Mouse (Mus musculus) embryonic fibroblast, embryonic 13.5 days (primary cell): ENCODE data around the gene Gnptab.

Experiments used
- CTCF ChIP-seq: IDR thresholded peaks from 2 replicates; pipeline ENCODE4 v1.5.1; 2011; ENCODE audit warnings: mild to moderate bottlenecking, control low read depth, low read length, moderate library complexity, borderline replicate concordance; ENCODE audit not compliant: insufficient read depth
- POLR2A ChIP-seq: IDR thresholded peaks from 2 replicates; pipeline ENCODE4 v1.6.1; 2011; ENCODE audit warnings: low read depth, mild to moderate bottlenecking, control low read depth, low read length, moderate library complexity

DNA sequence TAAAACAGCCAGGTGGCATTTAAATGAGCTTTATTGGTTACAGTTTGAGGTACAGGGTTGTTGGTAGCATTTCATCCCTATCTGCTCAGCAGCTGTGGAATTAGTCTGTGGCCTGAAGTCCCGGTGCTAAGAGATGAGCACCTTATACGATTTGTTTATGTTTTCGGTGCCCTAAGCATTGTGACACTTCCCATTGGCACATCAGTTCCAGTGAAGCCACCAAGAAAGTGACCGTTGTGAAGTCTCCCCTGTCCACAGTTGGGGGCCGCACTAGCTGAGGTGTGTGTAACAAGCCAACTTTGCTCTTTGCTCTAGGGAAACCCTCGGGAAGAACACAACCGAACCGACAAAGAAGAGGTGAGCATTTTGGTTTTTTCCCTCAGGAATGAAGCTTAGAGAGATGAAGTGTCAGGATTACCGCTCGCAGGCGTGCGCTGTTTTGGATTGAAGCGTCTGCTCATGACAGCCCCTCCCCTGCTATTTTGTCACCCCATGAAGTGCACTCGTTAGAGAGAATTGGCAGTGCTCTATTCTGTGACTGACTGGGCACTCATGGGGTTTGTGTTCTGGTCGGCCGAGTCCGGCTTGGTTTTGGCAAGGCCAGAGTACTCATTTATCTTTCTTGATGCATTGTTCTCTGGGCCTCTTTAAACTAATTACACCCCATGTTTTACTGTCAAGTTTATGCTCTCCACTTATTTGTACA lies 33.5 kb downstream of the Gnptab start:
- no peak for TF ChIP-seq CTCF
- TF ChIP-seq POLR2A = no peak
